Mouse (Mus musculus): ENCODE measurements around the gene C1qtnf6. TPM values are rescaled to one million over a fixed set of nuclear protein-coding genes. Genes with fewer than 3 reads are reported as not detected.

The C1qtnf6 gene
- total and polyA plus RNA-seq, 2 experiments from 2014 or later = 4.0 to 10.2 TPM

DNA sequence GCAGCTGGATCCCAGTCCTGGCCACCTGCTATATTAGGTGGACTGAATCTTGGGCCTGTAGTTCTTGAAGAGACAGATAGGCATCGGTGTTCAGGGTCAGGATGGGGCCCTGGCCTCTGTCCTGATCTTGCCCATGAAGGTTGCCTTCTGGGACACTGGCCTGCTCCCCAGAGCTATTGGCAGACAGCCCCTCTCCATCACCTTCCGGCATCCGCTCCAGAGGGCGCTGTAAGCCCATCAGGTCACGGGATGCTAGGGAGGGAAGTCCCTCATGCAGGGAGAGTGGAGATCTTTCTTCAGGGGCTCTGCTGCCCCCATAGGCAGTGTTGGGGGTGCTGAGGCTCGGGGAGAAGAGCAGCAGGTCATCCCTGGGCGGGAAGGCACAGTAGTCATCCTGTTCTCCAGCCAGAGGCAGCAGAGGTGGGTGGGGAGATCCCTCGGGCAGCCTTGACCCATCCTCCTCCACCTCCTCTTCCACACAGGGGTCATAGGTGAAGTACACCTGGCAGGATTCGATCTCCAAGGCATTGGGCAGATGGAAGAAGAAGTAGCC is 49.7 kb downstream of the C1qtnf6 start:
- no peak overlapping the region for H3K4me2 ChIP-seq (ENCODE audit: low read depth)
- 55% methylated on average over 9 of the region's 9 CpGs for WGBS
- no peaks in the 10 kb centered on the region for H3K9me3 ChIP-seq (ENCODE audit: low read length)
- H3K27ac ChIP-seq (ENCODE audit: low read depth, low read length) = no peak overlapping the region
- H3K4me3 ChIP-seq (ENCODE audit: low read depth, low read length) = no peak overlapping the region
- no peaks in the 10 kb centered on the region for H3K27me3 ChIP-seq (ENCODE audit: insufficient read depth, low read length)
- no peaks in the 10 kb centered on the region for H3K4me1 ChIP-seq (ENCODE audit: insufficient read depth)
- DNase-seq (no peak), ATAC-seq (no peak)
- no peak overlapping the region for H3K9ac ChIP-seq
- 0 out of 2 replicates have a peak, but pooled peaks have one; percentile 5 for TF ChIP-seq CTCF (IDR thresholded peaks at IDR 0.05; ENCODE audit: low read depth)
- no peaks in the 10 kb centered on the region for H3K36me3 ChIP-seq (ENCODE audit: insufficient read depth)

DNA sequence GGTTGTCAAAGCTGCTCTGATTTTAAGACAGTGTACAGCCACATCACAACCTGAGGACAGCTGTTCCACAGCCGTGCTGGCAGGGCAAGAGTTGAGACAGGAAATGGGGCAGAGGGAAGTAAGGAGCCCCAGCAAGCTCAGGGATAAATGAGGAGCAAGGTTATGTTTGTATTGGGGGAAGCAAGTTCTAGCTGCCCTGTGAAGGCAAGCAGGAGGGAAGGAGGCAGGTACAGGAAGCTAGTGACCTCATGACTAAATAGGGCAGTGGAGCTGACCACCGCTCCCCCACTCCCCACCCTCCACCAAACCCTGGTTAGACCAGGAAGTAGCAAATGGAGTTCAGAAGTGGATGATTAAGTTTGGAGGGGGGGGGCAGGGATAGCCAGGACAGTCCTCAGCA is 50.2 kb downstream of the C1qtnf6 start:
- H3K9ac ChIP-seq = no peak overlapping the region
- no peaks in the 10 kb centered on the region for H3K9me3 ChIP-seq (ENCODE audit: low read length)
- H3K4me2 ChIP-seq (ENCODE audit: low read depth) = no peak overlapping the region
- WGBS = 83% methylated on average over 2 of the region's 2 CpGs
- no peak for TF ChIP-seq CTCF (IDR thresholded peaks at IDR 0.05; ENCODE audit: low read depth)
- H3K27me3 ChIP-seq (ENCODE audit: insufficient read depth, low read length) = no peaks in the 10 kb centered on the region
- no peaks in the 10 kb centered on the region for H3K36me3 ChIP-seq (ENCODE audit: insufficient read depth)
- no peak overlapping the region for H3K4me3 ChIP-seq (ENCODE audit: low read depth, low read length)
- H3K27ac ChIP-seq (ENCODE audit: low read depth, low read length) = no peak overlapping the region
- ATAC-seq (no peak), DNase-seq (no peak)
- no peaks in the 10 kb centered on the region for H3K4me1 ChIP-seq (ENCODE audit: insufficient read depth)

DNA sequence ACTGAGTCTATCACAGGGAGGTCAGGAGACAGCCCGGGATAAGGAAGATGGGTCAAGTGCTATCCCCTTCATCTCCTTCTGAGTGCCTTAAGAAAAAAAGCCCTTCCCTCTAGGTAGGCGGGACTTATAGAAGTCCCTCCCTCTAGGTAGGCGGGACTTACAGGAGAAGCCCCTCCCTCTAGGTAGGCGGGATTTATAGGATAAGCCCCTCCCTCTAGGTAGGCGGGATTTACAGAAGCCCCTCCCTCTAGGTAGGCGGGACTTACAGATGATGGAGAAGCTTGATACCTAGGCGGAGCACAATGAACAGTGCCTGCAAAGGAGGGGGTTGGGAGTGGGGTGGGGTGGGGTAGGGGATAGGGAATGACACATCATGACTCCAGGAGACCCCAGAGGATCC is 51.1 kb downstream of the C1qtnf6 start:
- DNase-seq (no peak), ATAC-seq (no peak)
- Histone ChIP-seq H3K27me3 (ENCODE audit: insufficient read depth, low read length) (no peaks in the 10 kb centered on the region), H3K4me3 (ENCODE audit: low read depth, low read length) (no peak overlapping the region), H3K4me2 (ENCODE audit: low read depth) (no peak overlapping the region), H3K4me1 (ENCODE audit: insufficient read depth) (no peaks in the 10 kb centered on the region), H3K9ac (no peak overlapping the region), H3K27ac (ENCODE audit: low read depth, low read length) (no peak overlapping the region), H3K9me3 (ENCODE audit: low read length) (no peaks in the 10 kb centered on the region), H3K36me3 (ENCODE audit: insufficient read depth) (no peaks in the 10 kb centered on the region)
- 76% methylated on average over 7 of the region's 7 CpGs for WGBS
- no peak for TF ChIP-seq CTCF (IDR thresholded peaks at IDR 0.05; ENCODE audit: low read depth)

DNA sequence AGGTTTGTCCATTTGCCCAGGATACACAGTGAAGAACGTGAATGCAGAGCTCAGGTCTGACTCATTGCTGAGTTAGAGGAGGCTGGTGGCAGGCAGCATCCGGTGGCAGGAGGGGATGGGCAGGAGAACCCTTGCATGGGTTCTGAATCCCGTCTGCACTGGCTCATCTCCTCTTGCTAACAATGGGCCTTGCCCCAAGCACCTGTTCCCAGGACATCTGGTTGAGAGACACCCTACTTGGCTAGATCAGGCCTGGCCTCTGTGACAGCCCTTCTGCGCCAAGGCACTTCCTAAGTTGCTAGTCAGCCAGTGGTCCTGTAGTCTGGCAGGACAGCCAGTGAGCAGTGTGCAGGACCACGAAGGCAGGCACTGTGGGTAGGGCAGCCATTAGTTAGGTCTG is 51.7 kb downstream of the C1qtnf6 start:
- 73% methylated on average over 5 of the region's 5 CpGs for WGBS
- Histone ChIP-seq H3K27me3 (ENCODE audit: insufficient read depth, low read length) (no peaks in the 10 kb centered on the region), H3K36me3 (ENCODE audit: insufficient read depth) (no peaks in the 10 kb centered on the region), H3K27ac (ENCODE audit: low read depth, low read length) (no peak overlapping the region), H3K4me3 (ENCODE audit: low read depth, low read length) (no peak overlapping the region), H3K4me2 (ENCODE audit: low read depth) (no peak overlapping the region), H3K9me3 (ENCODE audit: low read length) (no peaks in the 10 kb centered on the region), H3K9ac (no peak overlapping the region), H3K4me1 (ENCODE audit: insufficient read depth) (no peaks in the 10 kb centered on the region)
- no peak for TF ChIP-seq CTCF (IDR thresholded peaks at IDR 0.05; ENCODE audit: low read depth)
- ATAC-seq (no peak), DNase-seq (no peak)

DNA sequence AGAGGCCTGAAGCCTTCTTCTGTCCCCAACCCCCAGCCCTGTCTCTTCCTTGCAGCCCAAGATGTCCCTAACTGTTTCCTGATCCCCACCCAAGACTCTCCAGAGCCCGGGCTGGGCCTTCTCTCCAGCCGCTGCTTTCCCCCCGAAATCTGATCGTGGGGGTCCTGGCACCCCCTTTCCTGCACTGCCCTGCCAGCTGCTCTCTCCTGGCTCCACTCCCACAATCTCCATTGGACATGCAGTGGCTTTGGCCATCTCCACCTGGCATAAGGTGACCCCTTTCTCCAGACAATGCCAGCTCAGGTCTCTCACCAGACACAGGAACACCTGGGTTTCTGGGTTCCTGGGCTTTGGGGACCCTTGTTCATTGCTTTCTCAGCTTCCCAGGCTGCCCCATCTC is 53.1 kb downstream of the C1qtnf6 start:
- no peak for TF ChIP-seq CTCF (IDR thresholded peaks at IDR 0.05; ENCODE audit: low read depth)
- no peak overlapping the region for H3K27ac ChIP-seq (ENCODE audit: low read depth, low read length)
- DNase-seq = no peak
- H3K4me3 ChIP-seq (ENCODE audit: low read depth, low read length) = no peak overlapping the region
- H3K27me3 ChIP-seq (ENCODE audit: insufficient read depth, low read length) = no peaks in the 10 kb centered on the region
- H3K9ac ChIP-seq = no peak overlapping the region
- H3K4me2 ChIP-seq (ENCODE audit: low read depth) = no peak overlapping the region
- H3K36me3 ChIP-seq (ENCODE audit: insufficient read depth) = no peaks in the 10 kb centered on the region
- no peaks in the 10 kb centered on the region for H3K9me3 ChIP-seq (ENCODE audit: low read length)
- 87% methylated on average over 4 of the region's 4 CpGs for WGBS
- H3K4me1 ChIP-seq (ENCODE audit: insufficient read depth) = no peaks in the 10 kb centered on the region
- no peak for ATAC-seq

DNA sequence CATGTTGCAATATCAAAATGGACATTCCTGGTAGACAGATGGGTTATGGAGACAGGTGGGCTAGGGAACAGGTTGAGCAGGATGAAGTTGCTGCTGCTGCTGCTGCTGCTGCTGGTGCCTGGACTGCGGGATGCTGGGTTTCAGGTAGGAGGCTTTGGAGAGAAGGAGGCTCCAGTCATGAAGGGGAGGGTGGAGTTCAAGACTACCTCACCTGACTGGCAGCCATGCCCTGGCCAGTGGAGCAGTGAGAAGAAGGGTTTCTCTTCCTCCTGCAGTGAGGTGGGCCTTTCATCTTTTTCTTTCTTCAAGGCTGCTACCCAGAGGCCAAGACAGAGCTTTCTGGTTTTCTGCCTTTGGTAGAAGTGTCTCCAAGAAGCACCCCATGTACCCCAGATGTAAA is 54.3 kb downstream of the C1qtnf6 start:
- WGBS = 92% methylated on average over 1 of the region's 1 CpGs
- Histone ChIP-seq H3K27me3 (ENCODE audit: insufficient read depth, low read length) (no peaks in the 10 kb centered on the region), H3K4me3 (ENCODE audit: low read depth, low read length) (no peak overlapping the region), H3K36me3 (ENCODE audit: insufficient read depth) (no peaks in the 10 kb centered on the region), H3K4me1 (ENCODE audit: insufficient read depth) (no peaks in the 10 kb centered on the region), H3K27ac (ENCODE audit: low read depth, low read length) (no peak overlapping the region), H3K9ac (no peak overlapping the region), H3K4me2 (ENCODE audit: low read depth) (no peak overlapping the region), H3K9me3 (ENCODE audit: low read length) (no peaks in the 10 kb centered on the region)
- ATAC-seq (no peak), DNase-seq (no peak)
- no peak for TF ChIP-seq CTCF (IDR thresholded peaks at IDR 0.05; ENCODE audit: low read depth)

DNA sequence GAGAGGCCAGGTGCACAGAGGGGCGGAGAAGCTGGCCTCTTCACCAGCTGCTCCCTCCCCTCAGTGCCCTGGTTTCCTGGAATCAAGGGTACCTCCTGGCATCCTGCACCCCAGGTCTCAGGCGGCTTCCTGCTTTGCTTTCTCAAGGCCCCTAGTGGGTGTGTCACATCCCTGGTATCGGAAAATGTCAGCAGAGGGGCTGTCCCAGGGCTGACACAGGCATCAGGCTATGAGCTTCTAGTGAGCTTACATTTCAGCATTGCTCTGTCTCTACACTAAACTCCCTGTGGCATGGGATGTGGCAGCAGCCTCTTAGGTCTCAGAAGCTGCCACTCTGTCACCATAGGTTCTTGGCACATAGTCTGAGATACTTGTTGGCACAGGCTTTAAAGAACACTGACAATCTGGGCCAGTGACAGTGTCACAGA is 55.6 kb downstream of the C1qtnf6 start:
- WGBS = 77% methylated on average over 3 of the region's 3 CpGs
- Histone ChIP-seq H3K9ac (no peak overlapping the region), H3K27ac (ENCODE audit: low read depth, low read length) (no peak overlapping the region)

More for the DNA sequence above, 55.6 kb downstream of the C1qtnf6 start:
- Histone ChIP-seq H3K4me3 (ENCODE audit: low read depth, low read length) (no peak overlapping the region), H3K27me3 (ENCODE audit: insufficient read depth, low read length) (no peaks in the 10 kb centered on the region), H3K4me1 (ENCODE audit: insufficient read depth) (no peaks in the 10 kb centered on the region), H3K4me2 (ENCODE audit: low read depth) (no peak overlapping the region), H3K36me3 (ENCODE audit: insufficient read depth) (no peaks in the 10 kb centered on the region), H3K9me3 (ENCODE audit: low read length) (no peaks in the 10 kb centered on the region)
- no peak for DNase-seq
- peak; percentile 16; the same call in 1 of the 2 replicates for ATAC-seq
- no peak for TF ChIP-seq CTCF (IDR thresholded peaks at IDR 0.05; ENCODE audit: low read depth)
